Mouse (Mus musculus): ENCODE data around the gene Prr12.

The Prr12 gene

GRCm38 (mm10) chr7:44996672-44997071 is 56.0 kb downstream of the Prr12 start:
- no peak for DNase-seq

GRCm38 (mm10) chr7:44986879-44987718 is 65.6 kb downstream of the Prr12 start:
- DNase-seq: no peak

- peak; percentile 100 for DNase-seq
Observed at GRCm38 (mm10) chr7:44986192-44986878, 66.3 kb downstream of the Prr12 start, which contains the start of gene Prmt1. Gene Prmt1 (minus strand): TSS chr7:44986568.

- peak; percentile 60 for DNase-seq
Observed at GRCm38 (mm10) chr7:44985595-44986191, 67.0 kb downstream of the Prr12 start.

- DNase-seq: no peak
Observed at GRCm38 (mm10) chr7:44984833-44985164, 67.9 kb downstream of the Prr12 start.

GRCm38 (mm10) chr7:44983944-44984832 is 68.5 kb downstream of the Prr12 start:
- no peak for DNase-seq

- peak; percentile 76 for DNase-seq
Observed at GRCm38 (mm10) chr7:44983085-44983484, 69.6 kb downstream of the Prr12 start.

- no peak for DNase-seq
Observed at GRCm38 (mm10) chr7:44981539-44981938, 71.1 kb downstream of the Prr12 start.

GRCm38 (mm10) chr7:44978300-44978699 is 74.4 kb downstream of the Prr12 start:
- DNase-seq: no peak
